Mouse (Mus musculus) ovary, postnatal 14 days (tissue): ENCODE results near the gene Fuca2.

Source experiments
- DNase-seq: peaks from one replicate; pipeline ENCODE4 v3.0.0; 2022; ENCODE audit warnings: low spot score

Gene Fuca2

GRCm38 (mm10) chr10:13534751-13535150 is 35.4 kb downstream of the Fuca2 start:
- no peak for DNase-seq

- no peak for DNase-seq
These were observed 37.4 kb downstream of the Fuca2 start for GRCm38 (mm10) chr10:13536706-13537105.

GRCm38 (mm10) chr10:13539769-13540333 is 40.5 kb downstream of the Fuca2 start:
- DNase-seq = no peak

GRCm38 (mm10) chr10:13541721-13542120 is 42.4 kb downstream of the Fuca2 start:
- no peak for DNase-seq

GRCm38 (mm10) chr10:13552646-13553497 is 53.5 kb downstream of the Fuca2 start, which contains the start of the genes Adat2 and Pex3:
TSS of gene Adat2 (plus strand) at chr10:13552894.
TSS of gene Pex3 (minus strand) at chr10:13553142.
- peak; percentile 88 for DNase-seq

- DNase-seq = no peak
These were observed 54.2 kb downstream of the Fuca2 start for GRCm38 (mm10) chr10:13553498-13553985.

GRCm38 (mm10) chr10:13554316-13554715 is 55.0 kb downstream of the Fuca2 start:
- no peak for DNase-seq

- no peak for DNase-seq
These were observed 60.8 kb downstream of the Fuca2 start for GRCm38 (mm10) chr10:13560014-13560674.

GRCm38 (mm10) chr10:13564364-13565079 is 65.2 kb downstream of the Fuca2 start:
- DNase-seq = peak; percentile 51

GRCm38 (mm10) chr10:13565080-13565448 is 65.7 kb downstream of the Fuca2 start:
- no peak for DNase-seq

GRCm38 (mm10) chr10:13566393-13566792 is 67.1 kb downstream of the Fuca2 start:
- no peak for DNase-seq
